Mouse (Mus musculus) intestine, postnatal 0 days (tissue): Measurements from ENCODE around the gene Thsd7a. TPM values are rescaled to one million over a fixed set of nuclear protein-coding genes. Genes with fewer than 3 reads are reported as not detected.

Experiments used
- ATAC-seq: fragments of 200-750 bp; cut with Nextera tagmentation; 2 replicates; pipeline ENCODE4 v1.8.0; 2017; ENCODE audit warnings: mild to moderate bottlenecking, moderate TSS enrichment, moderate library complexity
- H3K27ac ChIP-seq: fragments of 300-500 bp; sonication (generic); 2 replicates; pipeline ENCODE4 v1.5.1; 2014; ENCODE audit warnings: mild to moderate bottlenecking, low read depth, low read length, moderate library complexity
- H3K27me3 ChIP-seq: fragments of 300-500 bp; sonication (generic); replicated peaks from 2 replicates; pipeline ENCODE4 v1.6.1; 2014; ENCODE audit warnings: low read length, mixed read lengths; ENCODE audit not compliant: control insufficient read depth, insufficient read depth
- H3K36me3 ChIP-seq: fragments of 300-500 bp; sonication (generic); 2 replicates; pipeline ENCODE4 v1.6.1; 2014; ENCODE audit warnings: mild to moderate bottlenecking, moderate library complexity; ENCODE audit not compliant: control insufficient read depth, insufficient read depth
- H3K4me1 ChIP-seq: fragments of 300-500 bp; sonication (generic); replicated peaks from 2 replicates; pipeline ENCODE4 v1.6.1; 2014; ENCODE audit warnings: antibody characterized with exemption, low read length, mixed read lengths; ENCODE audit not compliant: control insufficient read depth, insufficient read depth
- H3K4me2 ChIP-seq: fragments of 300-500 bp; sonication (generic); replicated peaks from 2 replicates; pipeline ENCODE4 v1.6.1; 2014; ENCODE audit warnings: low read depth, mild to moderate bottlenecking, moderate library complexity
- H3K4me3 ChIP-seq: fragments of 300-500 bp; sonication (generic); 2 replicates; pipeline ENCODE4 v1.5.1; 2014; ENCODE audit warnings: low read depth, low read length
- H3K9ac ChIP-seq: fragments of 300-500 bp; sonication (generic); 2 replicates; pipeline ENCODE4 v1.6.1; 2014; ENCODE audit warnings: mild to moderate bottlenecking, low read depth, low read length
- H3K9me3 ChIP-seq: fragments of 300-500 bp; sonication (generic); 2 replicates; pipeline ENCODE4 v1.6.1; 2016; ENCODE audit warnings: mixed run types; ENCODE audit not compliant: control insufficient read depth
- CTCF ChIP-seq: sonication (generic); IDR thresholded peaks from 2 replicates; pipeline ENCODE4 v1.5.1; 2016; ENCODE audit warnings: low read depth, mild to moderate bottlenecking, control low read depth, antibody characterized with exemption, moderate library complexity
- WGBS: fragments of 180-500 bp; shearing (Covaris S2); extraction: QIAGEN DNeasy Blood & Tissue Kit; methylation state at CpG from one replicate; pipeline ENCODE4 v1.1.7; 2014; 5-methylcytosine and 5-hydroxymethylcytosine counted together
- polyA plus RNA-seq: library from polyadenylated mRNA; unstranded; fragments of >200 nt; fragmentation: Nextera tagmentation; extraction: Ambion mirVana; gene quantifications from 2 replicates; pipeline ENCODE4 v1.2.1, GENCODE M21; 2015

Thsd7a gene
- polyA plus RNA-seq, 1 experiment from 2014 or later: 1.1 TPM

DNA sequence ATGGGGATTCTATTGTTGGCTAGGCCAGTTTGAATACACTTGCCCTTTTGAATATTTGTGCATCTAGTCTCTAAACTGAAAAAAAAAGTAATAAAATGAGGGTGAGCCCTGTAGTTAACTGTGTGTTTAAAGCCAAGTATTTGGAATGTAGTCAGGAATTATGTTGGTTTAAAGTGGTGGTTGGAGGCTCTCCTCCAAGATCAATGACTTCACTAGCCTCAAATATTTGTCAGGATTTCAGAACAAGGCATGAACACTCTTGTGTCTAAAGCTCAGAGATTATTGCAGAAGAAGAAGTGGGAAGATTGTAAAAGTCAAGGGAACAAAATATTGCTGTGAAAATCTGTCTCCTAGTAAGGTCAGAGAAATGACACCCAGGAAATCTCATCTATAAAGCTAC lies 249.3 kb downstream of the Thsd7a start:
- Histone ChIP-seq H3K27me3 (no peaks in the 10 kb centered on the region), H3K27ac (no peak overlapping the region), H3K4me3 (no peak overlapping the region), H3K9me3 (no peaks in the 10 kb centered on the region), H3K36me3 (no peaks in the 10 kb centered on the region), H3K9ac (no peak overlapping the region), H3K4me2 (no peak overlapping the region), H3K4me1 (no peaks in the 10 kb centered on the region)
- no peak for TF ChIP-seq CTCF
- ATAC-seq: no peak

DNA sequence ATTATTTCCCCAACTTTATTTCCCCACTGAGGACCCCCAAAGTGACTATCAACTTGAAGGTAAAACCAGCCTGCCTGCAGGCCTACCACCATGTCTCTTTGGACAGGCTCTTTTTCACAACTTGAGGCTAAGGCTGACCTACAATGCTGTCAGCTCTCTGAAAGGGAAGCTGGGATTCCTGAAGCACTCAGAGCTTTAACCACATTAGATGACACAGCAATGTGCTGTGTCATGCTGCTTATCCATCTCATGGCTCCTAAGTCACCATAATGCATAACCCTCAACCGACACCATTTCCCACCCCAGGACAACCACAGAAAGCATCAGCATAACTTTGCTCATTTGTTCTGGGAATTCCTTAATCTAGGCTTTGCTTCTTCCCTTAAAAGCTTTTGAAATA lies 255.6 kb downstream of the Thsd7a start:
- Histone ChIP-seq H3K27me3 (no peaks in the 10 kb centered on the region), H3K36me3 (no peaks in the 10 kb centered on the region), H3K4me3 (no peak overlapping the region), H3K9ac (no peak overlapping the region), H3K9me3 (no peaks in the 10 kb centered on the region), H3K27ac (no peak overlapping the region), H3K4me1 (no peaks in the 10 kb centered on the region), H3K4me2 (no peak overlapping the region)
- 88% methylated on average over 1 of the region's 1 CpGs for WGBS
- TF ChIP-seq CTCF: no peak
- no peak for ATAC-seq

DNA sequence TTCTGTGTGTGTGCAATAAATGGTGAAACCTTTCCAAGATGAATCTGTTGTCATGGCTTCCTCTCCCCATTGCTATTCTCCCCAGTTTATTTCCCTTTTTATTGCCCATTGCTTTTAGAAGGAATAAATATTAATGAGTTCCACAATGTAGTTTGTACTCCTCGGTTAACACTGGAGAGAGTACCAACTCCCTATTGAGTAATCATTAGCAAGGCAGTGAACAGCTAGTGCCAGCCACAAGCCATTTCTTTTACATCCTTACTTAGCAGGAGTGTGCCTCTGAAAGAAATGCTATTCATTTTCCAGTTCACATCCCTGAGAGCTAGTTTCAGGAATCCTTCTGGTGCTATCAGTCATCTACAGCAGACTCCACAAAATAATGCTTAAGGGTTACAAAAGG lies 260.3 kb downstream of the Thsd7a start:
- no peak for TF ChIP-seq CTCF
- Histone ChIP-seq H3K36me3 (no peaks in the 10 kb centered on the region), H3K4me2 (no peak overlapping the region), H3K4me3 (no peak overlapping the region), H3K27me3 (no peaks in the 10 kb centered on the region), H3K9me3 (no peaks in the 10 kb centered on the region), H3K27ac (no peak overlapping the region), H3K9ac (no peak overlapping the region), H3K4me1 (no peaks in the 10 kb centered on the region)
- WGBS: 52% methylated on average over 1 of the region's 1 CpGs
- no peak for ATAC-seq

DNA sequence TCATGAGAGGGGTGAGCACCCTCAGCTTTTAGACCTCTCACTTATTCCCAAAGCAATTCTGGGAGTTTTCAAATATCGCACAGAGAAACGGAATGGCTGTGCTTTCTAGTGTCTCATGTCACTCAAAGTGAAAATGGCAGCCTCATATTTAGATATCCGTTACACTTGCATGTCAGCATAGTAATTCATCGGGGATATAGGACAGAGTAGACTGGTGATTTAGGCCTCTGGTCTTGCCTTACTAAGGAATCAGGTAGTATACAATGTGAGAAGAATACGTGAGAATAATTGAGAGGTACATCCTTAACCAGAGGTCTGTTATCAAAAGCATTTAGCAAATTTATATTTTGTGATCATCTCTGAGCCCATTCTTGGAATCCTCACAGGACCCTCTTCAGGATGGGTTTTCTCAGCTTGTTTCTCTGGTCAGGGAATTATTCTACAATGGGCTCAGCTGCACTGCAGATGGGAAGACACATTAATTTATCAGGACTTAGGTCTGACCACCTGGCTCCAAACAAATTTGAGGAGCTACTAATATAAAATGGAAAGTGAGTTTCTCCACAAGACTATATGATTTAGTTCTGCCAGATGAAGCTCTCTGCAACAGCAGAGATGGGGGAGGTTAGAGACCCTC lies 267.6 kb downstream of the Thsd7a start:
- H3K9me3 ChIP-seq: no peaks in the 10 kb centered on the region
- no peaks in the 10 kb centered on the region for H3K4me1 ChIP-seq
- no peak overlapping the region for H3K4me2 ChIP-seq
- no peak overlapping the region for H3K27ac ChIP-seq
- H3K9ac ChIP-seq: no peak overlapping the region
- no peak for ATAC-seq
- H3K4me3 ChIP-seq: no peak overlapping the region
- no peaks in the 10 kb centered on the region for H3K27me3 ChIP-seq
- WGBS: 86% methylated on average over 5 of the region's 5 CpGs
- H3K36me3 ChIP-seq: no peaks in the 10 kb centered on the region
- no peak for TF ChIP-seq CTCF

DNA sequence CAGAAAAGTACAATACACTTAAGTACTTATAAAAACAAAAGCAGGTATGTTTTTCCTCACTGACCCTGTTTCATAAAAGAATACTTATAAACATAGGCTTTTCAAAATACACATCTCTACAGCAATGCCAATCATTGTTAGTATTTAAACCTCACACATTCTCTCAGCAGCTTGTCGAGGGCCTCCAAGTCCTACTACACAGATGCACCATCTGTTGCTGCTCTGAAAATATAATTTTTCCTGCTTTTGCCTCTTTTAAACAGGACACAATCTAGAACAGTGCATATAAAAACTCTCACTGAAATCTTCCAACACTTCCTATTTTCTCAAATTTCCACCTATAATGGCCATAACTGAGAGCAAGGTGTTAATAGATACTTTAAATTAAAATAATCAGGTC lies 270.9 kb downstream of the Thsd7a start:
- WGBS: 73% methylated on average over 1 of the region's 1 CpGs
- no peaks in the 10 kb centered on the region for H3K9me3 ChIP-seq
- ATAC-seq: no peak
- no peaks in the 10 kb centered on the region for H3K27me3 ChIP-seq
- no peak overlapping the region for H3K9ac ChIP-seq
- H3K36me3 ChIP-seq: no peaks in the 10 kb centered on the region
- no peak overlapping the region for H3K4me2 ChIP-seq
- H3K4me1 ChIP-seq: no peaks in the 10 kb centered on the region
- no peak for TF ChIP-seq CTCF
- H3K4me3 ChIP-seq: no peak overlapping the region
- H3K27ac ChIP-seq: no peak overlapping the region

DNA sequence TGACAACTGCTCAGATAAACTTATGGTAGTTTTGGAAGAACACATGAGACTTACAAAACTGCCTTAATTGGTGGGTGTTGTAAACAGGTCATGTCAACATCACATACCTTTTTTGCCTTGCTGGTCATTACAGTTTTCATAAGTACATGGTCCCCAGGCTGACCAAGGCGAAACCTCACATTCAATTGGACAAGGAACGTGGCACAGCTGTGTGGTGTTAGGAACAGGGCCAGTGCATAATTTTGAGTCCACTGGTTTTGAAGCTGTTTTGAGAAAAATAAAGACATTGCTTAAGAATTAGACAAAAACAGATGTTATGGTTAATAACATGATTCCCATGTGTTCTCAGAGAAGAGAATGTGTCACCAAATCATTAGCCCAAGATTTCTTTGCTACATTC lies 278.3 kb downstream of the Thsd7a start:
- no peak overlapping the region for H3K4me3 ChIP-seq
- H3K4me1 ChIP-seq: no peaks in the 10 kb centered on the region
- H3K36me3 ChIP-seq: no peaks in the 10 kb centered on the region
- no peaks in the 10 kb centered on the region for H3K9me3 ChIP-seq
- no peak overlapping the region for H3K27ac ChIP-seq
- H3K27me3 ChIP-seq: no peaks in the 10 kb centered on the region
- H3K4me2 ChIP-seq: no peak overlapping the region
- H3K9ac ChIP-seq: no peak overlapping the region
- 80% methylated on average over 2 of the region's 2 CpGs for WGBS
- no peak for ATAC-seq
- TF ChIP-seq CTCF: no peak
